Mouse (Mus musculus) frontal cortex, postnatal 14 days (tissue): Measurements from ENCODE around the gene Synj2.
A peak's percentile ranks its signal among the peaks of the same experiment; 100 is the strongest.
"Not testable (repeated sequence)": the region's sequence is repeated elsewhere in the genome, so short reads cannot be mapped to it uniquely, and the experiment has no call there.

Experiments used
- DNase-seq, 2 experiments: peaks; one replicate each; pipeline ENCODE4 v3.0.0; 2022; ENCODE audit warnings: low spot score in 2 of 2

Synj2 gene

GRCm38 (mm10) chr17:5999039-5999543 lies 58.0 kb downstream of the Synj2 start:
- no peak for DNase-seq

- DNase-seq, result no peak
These were observed 59.8 kb downstream of the Synj2 start for GRCm38 (mm10) chr17:6000864-6001319.

GRCm38 (mm10) chr17:6001389-6001788 lies 60.3 kb downstream of the Synj2 start:
- DNase-seq, result no peak

- no peak for DNase-seq
These were observed 60.8 kb downstream of the Synj2 start for GRCm38 (mm10) chr17:6001836-6002235.

GRCm38 (mm10) chr17:6002563-6002962 lies 61.5 kb downstream of the Synj2 start:
- DNase-seq, result no peak

- no peak for DNase-seq
These were observed 62.6 kb downstream of the Synj2 start for GRCm38 (mm10) chr17:6003661-6004060.

GRCm38 (mm10) chr17:6005246-6005637 lies 64.2 kb downstream of the Synj2 start:
- no peak for DNase-seq

- DNase-seq, result peak; percentile 48 to 64
These were observed 64.8 kb downstream of the Synj2 start for GRCm38 (mm10) chr17:6005638-6006471.

GRCm38 (mm10) chr17:6007101-6007780 lies 66.2 kb downstream of the Synj2 start:
- DNase-seq, result no peak

GRCm38 (mm10) chr17:6007902-6008301 lies 66.8 kb downstream of the Synj2 start:
- no peak for DNase-seq

- DNase-seq, result no peak
These were observed 67.5 kb downstream of the Synj2 start for GRCm38 (mm10) chr17:6008590-6008989.

GRCm38 (mm10) chr17:6009606-6010005 lies 68.5 kb downstream of the Synj2 start:
- DNase-seq, result no peak

- DNase-seq, result no peak
These were observed 72.0 kb downstream of the Synj2 start for GRCm38 (mm10) chr17:6013079-6013478.

GRCm38 (mm10) chr17:6014985-6015384 lies 73.9 kb downstream of the Synj2 start:
- no peak for DNase-seq

- no peak for DNase-seq
These were observed 75.2 kb downstream of the Synj2 start for GRCm38 (mm10) chr17:6016213-6016780.

- DNase-seq, result no peak
These were observed 76.2 kb downstream of the Synj2 start for GRCm38 (mm10) chr17:6017268-6017667.

- DNase-seq, result no peak
These were observed 77.3 kb downstream of the Synj2 start for GRCm38 (mm10) chr17:6018348-6018747.

- no peak for DNase-seq
These were observed 78.7 kb downstream of the Synj2 start for GRCm38 (mm10) chr17:6019776-6020175.

GRCm38 (mm10) chr17:6020636-6021035 lies 79.6 kb downstream of the Synj2 start:
- DNase-seq, result no peak

- DNase-seq, result not testable (repeated sequence)
These were observed 80.3 kb downstream of the Synj2 start for GRCm38 (mm10) chr17:6021374-6021789.

- DNase-seq, result no peak
These were observed 84.8 kb downstream of the Synj2 start for GRCm38 (mm10) chr17:6025831-6026230.

- DNase-seq, result no peak
These were observed 94.6 kb downstream of the Synj2 start for GRCm38 (mm10) chr17:6035661-6036060.
